Mouse (Mus musculus) urinary bladder, postnatal 25 days (tissue): ENCODE measurements at regions not wholly inside any gene's neighbourhood (a gene's known extent, or its start where the extent isn't known, plus 50 kb on each side); places are given as distances from the start of the nearest gene placed in this dataset.
A peak's percentile ranks its signal among the peaks of the same experiment; 100 is the strongest.
"Not testable (repeated sequence)": the region's sequence is repeated elsewhere in the genome, so short reads cannot be mapped to it uniquely, and the experiment has no call there.

Experiments used
- DNase-seq: peaks from one replicate; pipeline ENCODE4 v3.0.0; 2022; ENCODE audit warnings: low spot score

DNA sequence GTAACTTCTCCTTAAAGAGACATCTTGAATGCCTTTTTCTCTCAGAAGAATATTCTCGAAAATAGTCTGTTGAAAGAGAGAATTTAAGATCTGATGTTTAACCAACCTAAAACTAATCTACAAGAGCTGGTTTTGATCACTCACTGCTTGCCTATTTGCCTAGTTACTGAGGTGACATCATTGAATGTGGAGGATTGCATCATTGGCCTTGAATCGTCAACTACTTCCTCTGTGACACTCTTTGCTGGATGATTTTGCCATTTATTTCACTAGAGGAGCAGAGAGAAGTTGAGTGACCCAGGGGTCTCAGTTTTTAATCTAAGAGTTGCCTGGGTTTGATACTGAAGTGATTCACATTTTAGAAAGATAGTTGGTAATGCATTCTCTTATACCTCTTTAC, 174.6 kb downstream of the Csl start:
- DNase-seq, result no peak

DNA sequence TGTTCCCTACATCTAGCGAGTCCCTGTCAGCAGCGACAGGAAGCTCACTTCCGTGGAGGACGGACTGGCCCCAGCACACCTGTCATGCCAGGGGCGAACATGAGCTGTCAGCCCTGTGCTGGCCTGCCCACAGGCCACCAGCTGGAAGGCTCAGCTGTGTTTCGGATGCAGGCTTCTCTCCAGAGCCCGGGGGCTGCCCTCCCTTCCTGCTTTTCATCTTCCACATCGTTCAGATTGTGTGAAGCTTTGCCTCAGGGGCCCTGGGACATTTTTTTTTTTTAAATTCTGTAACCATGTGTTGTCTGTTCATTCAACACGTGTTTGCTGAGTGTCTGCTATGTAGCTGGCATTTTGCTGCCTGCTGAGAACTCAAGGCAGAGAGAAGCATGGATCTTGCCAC, 167.2 kb downstream of the Csl start:
- DNase-seq, result peak; percentile 17

DNA sequence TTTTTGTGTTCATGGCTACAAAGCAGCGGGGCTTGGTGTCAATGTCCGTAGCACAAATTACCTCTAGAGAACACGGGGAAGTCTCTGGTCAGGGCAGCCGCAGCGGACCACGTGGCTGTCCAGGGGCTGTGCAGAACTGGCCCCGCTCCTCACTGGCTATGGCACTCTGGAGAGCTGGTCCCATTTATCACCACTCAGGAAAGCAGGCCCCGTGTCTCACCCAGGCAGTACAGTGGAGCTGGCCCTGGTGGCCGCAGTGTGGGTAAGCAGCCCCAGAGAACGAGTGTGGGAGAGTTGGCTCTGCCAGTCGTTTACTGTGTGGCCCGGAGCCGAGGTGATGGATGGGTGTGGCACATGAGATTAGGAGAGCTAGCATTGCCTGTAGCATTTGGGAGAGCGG, 163.8 kb downstream of the Csl start:
- no peak for DNase-seq

DNA sequence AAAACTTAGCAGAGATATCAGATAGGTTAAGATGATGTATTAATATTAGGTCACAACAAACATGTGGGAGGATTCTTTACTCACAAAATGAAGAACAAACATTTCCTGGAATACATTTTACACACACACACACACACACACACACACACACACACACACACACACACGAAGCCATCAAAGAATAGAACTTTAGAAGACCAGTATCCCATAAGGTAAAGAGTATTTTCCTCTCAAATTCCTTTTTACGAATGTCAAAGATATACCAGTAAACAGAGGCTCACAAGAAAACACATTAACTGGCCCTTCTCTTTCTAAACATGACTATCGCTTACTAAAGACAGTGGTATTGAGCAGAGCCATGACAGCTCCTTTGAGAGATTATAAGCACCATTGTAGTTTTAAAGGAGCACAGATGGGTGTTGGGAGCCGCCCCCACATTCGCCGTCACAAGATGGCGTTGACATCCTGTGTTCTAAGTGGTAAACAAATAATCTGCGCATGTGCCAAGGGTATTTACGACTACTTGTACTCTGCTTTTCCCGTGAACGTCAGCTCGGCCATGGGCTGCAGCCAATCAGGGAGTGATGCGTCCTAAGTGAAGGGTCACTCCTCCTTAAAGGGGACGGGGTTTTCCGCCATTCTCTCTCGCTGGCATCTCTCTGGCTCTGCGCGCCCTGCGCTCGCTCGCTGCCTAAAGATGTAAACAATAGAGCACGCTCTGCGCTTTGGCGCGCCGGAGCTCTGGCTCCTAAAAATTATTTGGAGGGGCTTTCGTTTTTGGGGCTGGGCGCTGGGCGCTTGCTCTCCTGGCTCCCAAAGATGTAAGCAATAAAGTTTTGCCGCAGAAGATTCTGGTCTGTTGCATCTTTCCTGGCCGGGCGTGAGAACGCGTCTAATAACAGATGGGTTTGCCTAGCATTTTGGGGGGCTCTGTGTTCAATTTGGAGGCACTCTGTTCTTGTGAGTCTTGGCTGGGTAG, 160.0 kb downstream of the Csl start:
- DNase-seq, result not testable (repeated sequence)

DNA sequence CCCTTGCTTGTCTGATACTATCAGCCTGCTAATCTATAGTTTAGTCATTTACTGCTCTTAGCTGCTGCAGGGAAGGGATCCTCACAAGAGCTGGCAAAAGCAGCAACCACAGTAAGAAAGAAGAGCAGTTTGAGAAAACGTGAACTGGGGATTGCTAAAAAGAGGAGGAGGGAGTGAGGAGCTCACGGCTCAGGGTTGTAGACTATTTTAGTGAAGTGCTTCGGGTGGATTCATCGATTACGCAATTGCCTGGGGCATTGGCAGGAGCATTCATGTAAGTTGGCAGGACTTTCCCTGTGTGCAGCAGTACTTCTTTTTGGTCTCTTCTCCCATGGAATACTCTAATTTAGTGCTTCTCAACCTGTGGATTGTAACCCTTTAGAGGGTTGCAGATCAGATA, 157.1 kb downstream of the Csl start:
- no peak for DNase-seq

DNA sequence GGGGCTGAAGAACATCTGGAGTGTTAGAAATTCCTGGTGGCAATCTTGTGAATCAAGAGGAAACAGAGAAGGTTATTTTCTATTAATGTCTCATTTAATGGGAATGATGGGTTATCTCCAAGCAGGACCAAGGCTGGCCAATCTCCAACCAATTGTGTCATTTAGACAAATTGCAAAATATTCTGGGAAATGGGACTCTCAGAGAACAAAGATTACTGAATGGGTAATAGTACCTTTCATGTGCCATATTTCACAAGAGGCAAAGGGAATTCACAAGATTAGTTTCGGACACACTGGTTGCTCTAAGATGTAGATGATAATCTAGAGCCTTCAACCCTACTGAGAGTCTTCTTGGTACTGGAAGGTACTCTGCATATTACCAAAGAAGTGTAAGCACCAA, 155.3 kb downstream of the Csl start:
- DNase-seq, result no peak

DNA sequence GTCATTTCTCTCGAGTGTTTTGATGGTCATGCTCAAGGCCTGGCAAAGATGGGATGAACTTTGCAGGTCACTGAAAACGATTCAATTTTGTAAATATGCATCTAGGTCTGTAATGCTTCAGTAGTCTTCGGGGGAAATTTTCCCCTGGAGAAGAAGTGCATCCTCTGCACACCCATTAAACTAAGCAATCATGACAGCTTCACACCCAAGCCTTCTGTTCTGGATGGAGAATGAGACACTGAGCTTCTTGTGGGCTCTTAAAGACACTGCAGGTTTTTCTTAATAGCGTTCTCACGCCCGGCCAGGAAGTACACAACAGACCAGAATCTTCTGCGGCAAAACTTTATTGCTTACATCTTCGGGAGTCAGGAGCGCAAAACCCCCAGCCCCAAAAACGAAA, 151.0 kb downstream of the Csl start:
- DNase-seq, result no peak

DNA sequence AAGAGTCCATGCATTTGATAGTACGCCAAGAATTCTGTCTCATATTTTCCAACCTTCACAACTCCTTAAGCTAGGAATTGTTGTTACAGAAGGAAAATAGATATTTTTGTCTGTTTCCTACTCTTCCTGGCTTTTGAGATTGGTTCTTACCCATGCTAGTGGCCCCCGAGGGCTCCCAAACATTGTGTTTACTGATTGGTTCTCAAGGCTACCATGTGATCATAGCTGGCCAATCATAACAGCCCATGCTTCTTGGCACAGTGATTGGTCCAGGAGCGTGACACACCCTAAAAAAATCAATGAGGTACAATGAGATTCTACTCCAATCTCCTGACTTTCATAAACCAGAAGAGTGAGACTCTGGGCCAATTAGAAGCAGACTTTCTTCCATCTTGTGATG, 150.0 kb downstream of the Csl start:
- DNase-seq, result no peak

DNA sequence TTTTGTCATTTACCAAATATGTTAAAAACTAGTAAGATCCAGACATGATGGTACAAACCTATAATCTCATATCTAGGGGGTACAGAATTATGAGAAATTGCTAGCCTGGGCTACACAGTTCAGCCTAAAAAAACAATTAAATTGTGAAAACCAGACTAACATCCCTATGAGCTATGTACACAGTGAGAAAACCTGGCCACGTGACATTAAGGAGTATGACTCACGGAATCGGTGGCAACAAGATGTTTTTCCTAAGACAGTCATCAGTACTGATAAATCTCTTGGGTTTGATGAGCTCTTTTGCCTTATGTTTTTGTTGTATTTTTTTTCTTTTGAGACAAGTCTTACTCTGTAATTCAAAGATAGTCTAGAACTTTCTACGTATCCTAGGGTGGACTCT, 148.6 kb downstream of the Csl start:
- no peak for DNase-seq

DNA sequence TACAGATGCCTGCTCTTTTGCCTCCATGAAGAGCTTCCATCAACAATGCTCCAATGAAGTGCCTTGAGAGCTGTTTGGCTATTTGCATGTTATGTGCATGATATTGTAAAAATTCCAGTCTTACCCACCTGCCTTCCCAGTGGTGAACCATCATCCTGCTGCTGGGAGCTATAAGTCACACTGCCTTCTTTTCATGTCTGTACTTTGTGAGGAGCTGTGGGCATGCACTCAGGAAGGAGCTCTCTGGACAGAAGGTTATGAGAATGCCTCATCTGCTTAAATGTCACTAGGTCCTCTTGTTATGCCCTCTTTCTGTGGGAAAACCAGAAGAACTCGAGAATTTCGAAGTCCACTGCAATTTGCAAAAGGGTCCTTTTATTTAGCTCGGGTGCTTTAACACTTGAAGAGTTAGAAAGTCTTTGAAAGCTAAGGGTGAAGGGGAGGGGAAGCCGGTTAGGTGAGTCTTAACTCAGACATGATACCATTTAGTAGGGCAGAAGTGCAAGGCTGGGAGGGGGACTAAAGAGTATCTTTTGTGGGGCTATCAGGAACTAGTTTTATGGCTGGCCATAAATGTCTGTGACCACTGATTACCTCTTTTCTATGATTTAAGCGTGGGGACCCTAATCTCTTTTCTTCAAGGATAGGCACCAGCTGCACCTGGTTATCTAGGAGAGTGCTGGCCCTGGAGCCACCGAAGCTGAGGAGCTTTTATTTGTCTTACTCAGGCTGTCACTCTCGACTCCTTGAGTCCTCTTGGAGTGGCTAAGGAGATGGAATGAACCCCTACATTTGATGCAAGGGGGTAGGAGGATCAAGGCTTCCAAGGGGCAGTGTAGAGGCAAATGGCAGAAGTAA, 144.8 kb downstream of the Csl start:
- DNase-seq, result no peak

DNA sequence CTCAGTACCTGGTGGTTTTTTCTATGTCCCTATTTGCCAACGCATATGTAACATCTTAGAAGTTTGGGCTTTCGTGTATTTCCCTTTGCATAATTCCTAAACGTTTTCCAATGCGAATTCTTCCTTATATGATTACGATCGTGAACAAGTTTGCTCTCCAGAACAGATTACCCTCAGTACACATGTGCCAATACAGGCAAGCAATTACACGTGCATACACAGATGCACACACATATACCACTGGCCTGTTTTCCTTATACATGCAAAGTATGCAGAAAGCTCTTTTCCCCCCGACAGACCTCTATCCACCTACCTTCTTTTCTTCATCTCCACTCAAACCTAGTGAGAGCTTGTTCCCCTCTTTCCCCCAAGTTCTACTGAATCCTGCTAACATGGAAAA, 144.1 kb downstream of the Csl start:
- DNase-seq, result no peak

DNA sequence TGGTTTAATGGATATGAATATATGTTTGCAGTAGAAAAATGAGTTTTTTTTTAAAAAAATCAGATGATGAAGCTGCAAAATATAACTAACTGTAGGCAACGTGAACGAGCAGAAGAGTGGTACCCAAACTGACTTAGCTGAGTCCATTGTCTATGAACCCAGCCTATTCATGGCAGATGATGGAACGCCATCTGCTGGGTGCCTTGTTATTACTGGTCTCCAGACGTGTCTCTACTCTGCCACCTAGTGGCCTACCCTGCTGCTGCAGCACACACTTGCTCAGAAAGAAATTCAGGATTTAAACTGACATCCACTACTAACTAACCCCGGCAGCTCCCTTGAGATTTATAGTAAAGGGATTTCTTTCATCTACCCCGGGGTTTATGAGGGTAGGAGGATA, 143.7 kb downstream of the Csl start:
- peak; percentile 75 for DNase-seq

DNA sequence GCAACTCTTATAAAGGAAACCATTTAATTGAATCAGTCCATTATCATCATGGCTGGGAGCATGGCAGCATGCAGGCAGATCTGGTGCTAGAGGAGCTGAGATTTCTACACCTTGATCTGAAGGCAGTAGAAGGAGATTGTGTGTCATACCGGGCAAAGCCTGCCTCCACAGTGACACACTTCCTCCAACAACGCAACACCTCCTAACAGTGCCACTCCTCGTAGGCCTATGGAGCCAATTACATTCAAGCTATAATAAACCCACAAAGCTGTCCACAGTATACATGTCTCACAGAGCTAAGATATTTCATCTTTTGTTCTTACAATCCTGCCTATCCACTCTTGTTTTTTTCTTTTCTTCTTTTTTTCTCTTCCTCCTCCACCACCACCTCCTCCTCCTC, 141.8 kb downstream of the Csl start:
- DNase-seq, result no peak

DNA sequence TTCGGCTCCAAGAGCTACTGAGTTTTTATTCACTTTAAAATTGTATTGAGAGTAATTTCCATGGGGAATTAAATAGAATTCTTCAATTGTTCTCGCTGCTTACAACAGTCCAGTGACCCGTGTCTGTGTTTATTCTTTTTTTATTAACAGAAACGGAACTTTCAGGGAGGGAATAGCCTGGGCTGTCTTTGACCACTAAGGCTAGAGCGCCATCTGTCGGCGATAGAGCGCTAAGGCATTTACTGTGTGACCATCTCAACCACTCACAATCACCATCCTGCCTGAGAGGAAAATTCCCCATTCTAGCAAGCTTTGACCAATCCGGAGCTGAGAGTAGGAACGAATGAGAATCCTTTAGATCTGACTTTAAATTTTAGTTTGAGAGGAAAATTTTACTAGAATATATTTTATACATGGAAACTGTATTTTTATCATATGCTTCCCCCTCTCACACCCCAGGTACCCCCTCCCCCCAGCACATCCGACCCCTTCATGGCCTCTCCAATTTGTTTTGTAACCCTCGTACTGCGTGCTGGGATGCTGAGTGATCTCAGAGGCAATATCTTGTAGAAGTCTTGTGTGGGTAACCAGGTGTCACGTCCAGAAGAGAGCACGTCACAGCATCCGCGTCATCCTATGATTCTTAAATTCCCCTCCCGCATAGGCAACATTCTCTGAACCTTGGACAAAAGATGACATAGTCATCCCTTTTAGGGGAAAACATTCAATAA, 139.9 kb downstream of the Csl start:
- DNase-seq, result peak; percentile 74

DNA sequence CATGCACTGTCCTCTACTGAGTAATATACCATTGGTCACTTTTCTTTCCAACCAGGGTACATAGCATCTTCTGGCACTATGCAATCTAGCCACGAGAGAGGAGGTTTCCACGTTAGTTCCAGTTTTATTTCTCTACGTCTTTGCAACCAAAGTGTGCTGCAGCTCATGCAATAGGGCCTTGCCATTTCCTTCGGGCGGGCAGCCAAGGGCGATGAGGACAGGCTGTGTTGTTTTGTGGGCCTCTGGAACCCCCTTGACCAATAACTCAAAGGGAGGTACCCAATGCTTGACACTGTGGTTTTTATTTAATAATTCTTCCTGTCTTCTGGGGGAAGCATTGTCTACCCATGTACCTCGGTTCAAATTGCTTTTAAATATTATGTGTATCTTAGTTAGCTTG, 139.0 kb downstream of the Csl start:
- DNase-seq, result no peak

DNA sequence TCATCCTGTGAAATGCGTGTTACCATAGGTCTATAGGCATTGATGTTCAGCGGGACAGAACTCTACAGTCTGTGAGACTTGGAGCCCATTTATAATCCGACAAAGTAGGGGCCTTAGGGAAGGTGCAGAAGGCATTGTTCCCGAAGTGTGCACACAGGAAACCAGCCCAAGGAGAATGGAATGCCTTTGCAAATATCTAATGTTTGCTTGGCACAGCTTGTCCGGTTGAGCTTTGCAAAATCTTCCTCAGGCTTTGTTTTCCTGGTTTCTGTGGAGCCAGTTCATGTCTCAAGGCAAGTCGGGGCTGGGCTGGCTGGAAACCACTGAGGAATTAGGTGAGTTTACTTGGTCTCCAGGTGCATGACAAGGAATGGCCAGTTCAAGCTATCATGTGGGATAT, 132.1 kb downstream of the Csl start:
- no peak for DNase-seq

DNA sequence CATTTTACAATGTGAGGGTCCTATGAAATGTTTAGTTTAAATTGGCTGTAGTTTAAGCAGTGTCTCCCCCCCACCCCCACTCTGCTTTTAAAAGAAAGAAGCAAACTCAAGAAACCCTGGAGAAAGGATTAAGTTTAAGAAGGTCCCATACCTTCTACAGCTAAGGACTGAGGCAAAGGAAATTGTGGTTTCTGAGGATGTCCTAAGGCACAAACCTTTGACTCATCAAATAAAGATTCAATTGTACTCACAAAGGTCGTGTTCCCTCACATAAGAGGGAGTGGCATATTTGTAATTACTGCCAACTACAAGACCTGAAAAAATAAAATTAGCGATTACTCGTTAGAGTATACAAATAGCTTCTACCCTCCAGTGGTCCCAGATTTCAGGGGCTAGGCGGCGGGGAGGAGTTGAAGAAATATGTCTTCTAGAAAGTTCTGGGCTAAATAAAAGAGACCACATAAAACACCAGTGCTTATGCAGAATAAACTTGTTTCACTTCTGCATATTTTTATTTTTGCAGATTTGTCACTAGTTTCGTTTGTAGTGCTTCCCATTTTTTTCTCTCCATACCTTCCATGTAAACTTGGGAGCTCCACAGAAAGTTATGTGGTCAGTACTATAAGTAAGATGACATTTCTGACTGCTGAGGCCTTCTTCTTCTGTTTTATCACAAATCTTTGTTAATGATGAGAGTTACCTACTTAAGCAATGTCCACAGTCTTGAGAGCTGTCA, 127.0 kb downstream of the Csl start:
- no peak for DNase-seq

DNA sequence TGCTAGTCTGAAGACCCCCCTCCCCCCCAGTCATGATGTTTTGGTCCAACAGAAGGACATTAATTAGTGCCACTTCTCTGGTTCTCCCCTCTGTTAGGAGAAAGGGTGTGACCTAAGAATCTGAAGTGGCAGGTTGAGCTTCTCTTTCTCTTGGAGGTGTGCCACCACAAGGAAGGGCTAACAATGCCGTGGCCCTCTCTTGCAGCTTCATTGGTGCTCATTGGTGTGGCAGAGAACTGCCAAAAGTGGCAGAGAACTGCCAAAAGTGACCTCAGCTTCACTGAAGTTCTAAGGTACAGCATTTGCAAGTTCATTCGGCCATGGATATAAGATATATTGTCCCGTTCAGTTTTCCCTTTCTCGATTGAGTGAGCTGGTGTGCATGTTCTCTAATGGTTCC, 123.7 kb downstream of the Csl start:
- DNase-seq, result no peak

DNA sequence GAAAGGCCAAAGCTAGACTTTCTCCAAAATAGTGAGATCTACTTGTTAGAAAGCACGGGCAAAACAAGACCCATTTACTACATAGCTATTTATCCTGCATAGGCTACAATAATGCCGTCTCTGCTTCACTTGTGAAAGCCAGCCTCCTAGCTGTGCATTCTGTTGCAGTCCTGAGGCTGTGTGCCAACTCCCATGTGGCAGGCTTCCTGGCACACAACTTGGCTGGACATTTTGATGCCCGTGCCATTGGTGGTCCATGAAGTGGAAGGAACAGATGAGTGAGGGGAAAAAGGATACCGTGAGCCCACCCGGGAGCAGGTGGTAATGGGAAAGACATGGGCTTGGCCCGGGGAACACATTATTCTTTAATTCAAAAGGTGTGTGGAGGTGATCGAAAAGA, 120.4 kb downstream of the Csl start:
- no peak for DNase-seq

DNA sequence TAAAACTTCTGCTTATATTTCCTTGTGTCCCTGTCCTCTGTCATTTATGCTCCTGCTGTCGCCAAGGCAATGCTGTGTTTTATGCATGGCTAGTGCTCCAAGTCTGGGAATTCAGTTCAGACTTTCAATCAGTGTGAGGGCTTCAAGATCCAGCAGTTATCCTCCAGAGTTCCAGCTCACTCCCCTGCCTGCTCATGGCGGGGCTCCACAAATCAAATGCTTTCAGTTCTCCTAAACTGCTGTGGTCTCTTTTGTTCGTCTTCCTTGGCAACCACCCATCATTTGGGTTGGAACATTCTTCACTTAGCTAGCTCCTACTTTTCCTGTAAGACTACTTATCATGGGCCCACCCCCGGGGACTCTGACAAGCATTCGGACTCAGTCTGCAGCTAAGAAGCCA, 120.0 kb downstream of the Csl start:
- no peak for DNase-seq

DNA sequence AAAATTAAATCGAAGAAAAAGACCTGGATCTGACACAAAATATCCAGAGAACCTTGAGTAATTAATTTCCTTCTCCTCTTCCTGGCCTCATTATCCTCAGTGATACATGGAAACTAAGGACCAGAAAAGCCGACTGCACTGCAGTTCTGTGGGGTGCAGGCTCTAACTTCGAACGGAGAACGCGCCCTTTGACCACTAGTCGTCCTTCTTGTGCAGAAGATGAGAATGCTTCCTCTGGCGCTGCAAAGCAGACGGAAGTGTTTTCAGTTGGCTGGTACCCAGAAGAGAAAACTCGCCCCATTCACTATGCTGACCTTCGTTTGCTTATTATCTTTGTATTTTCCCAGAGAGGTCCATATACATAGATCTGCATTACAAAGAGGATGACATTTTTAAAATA, 117.7 kb downstream of the Csl start:
- DNase-seq, result peak; percentile 40
